Mouse (Mus musculus) midbrain, embryonic 15.5 days (tissue): ENCODE measurements around the gene Trio. TPM values are rescaled to one million over a fixed set of nuclear protein-coding genes. Genes with fewer than 3 reads are reported as not detected.

Experiments used
- ATAC-seq: fragments of 200-750 bp; cut with Nextera tagmentation; replicated peaks from 2 replicates; pipeline ENCODE4 v1.8.0; 2017; ENCODE audit warnings: moderate TSS enrichment
- H3K27ac ChIP-seq: fragments of 300-500 bp; sonication (generic); 2 replicates; pipeline ENCODE4 v1.5.1; 2015; ENCODE audit warnings: mild to moderate bottlenecking, inconsistent platforms
- H3K27me3 ChIP-seq: fragments of 300-500 bp; sonication (generic); replicated peaks from 2 replicates; pipeline ENCODE4 v1.6.1; 2015; ENCODE audit warnings: inconsistent platforms
- H3K36me3 ChIP-seq: fragments of 300-500 bp; sonication (generic); replicated peaks from 2 replicates; pipeline ENCODE4 v1.6.1; 2015; ENCODE audit warnings: inconsistent platforms
- H3K4me1 ChIP-seq: fragments of 300-500 bp; sonication (generic); 2 replicates; pipeline ENCODE4 v1.6.1; 2015; ENCODE audit warnings: inconsistent platforms
- H3K4me2 ChIP-seq: fragments of 300-500 bp; sonication (generic); 2 replicates; pipeline ENCODE4 v1.6.1; 2015; ENCODE audit warnings: inconsistent platforms, mild to moderate bottlenecking, moderate library complexity
- H3K4me3 ChIP-seq: fragments of 300-500 bp; sonication (generic); 2 replicates; pipeline ENCODE4 v1.5.1; 2015; ENCODE audit warnings: mild to moderate bottlenecking, inconsistent platforms
- H3K9ac ChIP-seq: fragments of 300-500 bp; sonication (generic); 2 replicates; pipeline ENCODE4 v1.6.1; 2015; ENCODE audit warnings: mild to moderate bottlenecking, inconsistent platforms
- H3K9me3 ChIP-seq: fragments of 300-500 bp; sonication (generic); 2 replicates; pipeline ENCODE4 v1.6.1; 2016; ENCODE audit warnings: inconsistent platforms
- WGBS: fragments of 180-500 bp; shearing (Covaris S2); methylation state at CpG from one replicate; pipeline ENCODE4 v1.1.7; 2015; ENCODE audit warnings: mixed read lengths; 5-methylcytosine and 5-hydroxymethylcytosine counted together
- polyA plus RNA-seq: library from polyadenylated mRNA; unstranded; fragments of >200 nt; fragmentation: Nextera tagmentation; extraction: Ambion mirVana; gene quantifications from 2 replicates; pipeline ENCODE4 v1.2.1, GENCODE M21; 2015

Trio gene
- polyA plus RNA-seq, 1 experiment from 2014 or later = 42.9 TPM

DNA sequence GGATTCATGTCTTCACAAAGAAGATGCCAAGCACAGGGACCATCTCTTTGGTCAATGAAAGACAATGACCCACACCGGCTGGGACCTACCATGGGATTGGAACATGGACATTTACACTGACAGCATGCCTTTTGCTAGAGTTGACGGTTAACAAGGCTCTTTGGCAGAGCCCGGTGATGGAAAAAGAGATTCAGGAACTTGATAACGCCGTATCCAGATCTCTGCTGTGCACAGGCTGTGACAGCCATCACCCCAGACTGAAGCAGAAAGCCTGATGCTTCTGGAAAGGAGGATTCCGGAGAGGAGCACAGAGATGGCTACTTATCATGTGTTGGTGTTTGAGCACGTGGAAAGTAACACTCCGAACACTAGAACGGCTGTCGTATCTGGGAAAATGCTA is 332.4 kb downstream of the Trio start:
- no peak for ATAC-seq
- no peak overlapping the region for H3K4me2 ChIP-seq
- WGBS = 92% methylated on average over 10 of the region's 10 CpGs

DNA sequence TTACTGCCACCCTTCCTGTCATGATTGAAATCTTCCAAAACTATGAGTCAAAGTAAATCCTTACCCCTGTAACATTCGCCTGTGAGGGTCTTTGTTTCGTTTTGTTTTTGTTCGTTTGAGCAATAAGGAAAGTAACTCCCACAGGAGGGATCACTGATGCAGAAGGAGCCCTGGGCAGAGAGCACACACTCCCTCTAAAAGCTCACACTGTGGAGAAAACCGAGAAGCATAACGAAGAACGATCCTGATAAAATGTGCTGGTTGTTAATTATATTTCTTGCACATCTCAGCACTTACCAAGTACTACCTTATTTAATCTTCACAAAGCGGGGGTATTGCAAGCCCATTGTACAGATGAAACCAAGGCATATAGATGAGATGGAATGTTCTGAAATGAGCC is 333.5 kb downstream of the Trio start:
- 73% methylated on average over 7 of the region's 7 CpGs for WGBS
- no peaks in the 10 kb centered on the region for H3K27me3 ChIP-seq

More for the DNA sequence above, 332.4 kb downstream of the Trio start:
- no peaks in the 10 kb centered on the region for H3K36me3 ChIP-seq
- no peaks in the 10 kb centered on the region for H3K27me3 ChIP-seq
- no peak overlapping the region for H3K4me3 ChIP-seq
- H3K27ac ChIP-seq = no peak overlapping the region
- H3K9ac ChIP-seq = no peak overlapping the region
- no peaks in the 10 kb centered on the region for H3K9me3 ChIP-seq
- H3K4me1 ChIP-seq = no peaks in the 10 kb centered on the region

DNA sequence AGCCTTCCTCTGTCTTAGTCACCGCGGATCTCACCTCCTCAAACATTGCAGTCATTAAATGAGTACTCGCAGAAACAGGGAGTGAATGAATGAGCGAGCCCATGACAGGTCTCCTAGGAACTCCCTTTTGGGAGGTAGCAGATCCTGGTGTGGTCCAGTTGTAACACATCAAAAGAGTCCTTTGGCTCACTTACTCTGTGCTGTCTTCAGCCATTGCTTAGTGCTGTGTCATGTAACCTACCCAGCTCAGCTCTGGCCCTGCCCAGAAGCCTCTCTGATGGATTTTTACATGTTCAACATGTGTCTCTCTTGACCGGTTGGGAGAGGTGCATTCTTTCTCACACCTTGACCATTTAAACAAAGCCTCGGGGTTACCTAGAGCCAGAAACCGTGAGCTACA is 334.4 kb downstream of the Trio start:
- 92% methylated on average over 7 of the region's 7 CpGs for WGBS
- no peaks in the 10 kb centered on the region for H3K9me3 ChIP-seq
- H3K4me1 ChIP-seq = no peaks in the 10 kb centered on the region
- no peak overlapping the region for H3K4me3 ChIP-seq
- no peaks in the 10 kb centered on the region for H3K36me3 ChIP-seq
- no peak overlapping the region for H3K27ac ChIP-seq
- H3K9ac ChIP-seq = no peak overlapping the region
- no peak overlapping the region for H3K4me2 ChIP-seq
- ATAC-seq = no peak
- H3K27me3 ChIP-seq = no peaks in the 10 kb centered on the region

More for the DNA sequence above, 333.5 kb downstream of the Trio start:
- Histone ChIP-seq H3K27ac (no peak overlapping the region), H3K4me2 (no peak overlapping the region), H3K4me3 (no peak overlapping the region), H3K36me3 (no peaks in the 10 kb centered on the region), H3K4me1 (no peaks in the 10 kb centered on the region), H3K9ac (no peak overlapping the region), H3K9me3 (no peaks in the 10 kb centered on the region)
- no peak for ATAC-seq

DNA sequence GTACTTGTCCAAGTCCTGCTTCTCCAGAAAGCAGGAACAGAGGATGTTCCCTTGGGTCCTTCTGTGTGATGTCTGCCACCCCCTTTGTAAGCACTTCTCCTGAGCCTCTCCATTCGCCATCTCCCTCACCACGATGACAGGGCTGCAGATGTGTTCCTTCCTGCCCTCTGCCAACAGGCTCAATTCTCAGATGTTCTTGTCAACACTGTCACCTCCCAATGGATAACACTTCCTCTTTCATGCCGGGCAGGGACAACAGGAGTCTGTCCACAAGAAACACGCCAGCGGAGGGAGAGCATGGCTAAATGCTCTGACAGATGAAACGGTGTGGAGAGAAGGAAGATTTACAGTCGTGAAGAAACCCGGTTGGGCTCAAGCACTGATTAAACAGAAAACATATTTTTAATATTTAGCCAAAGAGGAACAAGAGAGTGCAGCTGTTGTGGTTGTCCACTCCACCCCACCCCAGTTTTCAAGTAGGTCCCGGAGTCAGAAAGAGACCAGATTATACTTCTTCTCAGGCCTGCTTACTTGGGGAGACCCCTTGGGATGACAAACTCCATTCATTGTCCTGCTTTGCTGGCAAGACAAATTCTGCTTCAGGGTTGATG is 337.5 kb downstream of the Trio start:
- WGBS = 85% methylated on average over 9 of the region's 9 CpGs
- Histone ChIP-seq H3K4me3 (no peak overlapping the region), H3K9ac (no peak overlapping the region), H3K9me3 (no peaks in the 10 kb centered on the region), H3K27me3 (no peaks in the 10 kb centered on the region), H3K27ac (no peak overlapping the region), H3K36me3 (no peaks in the 10 kb centered on the region), H3K4me1 (no peaks in the 10 kb centered on the region), H3K4me2 (no peak overlapping the region)
- ATAC-seq = no peak

DNA sequence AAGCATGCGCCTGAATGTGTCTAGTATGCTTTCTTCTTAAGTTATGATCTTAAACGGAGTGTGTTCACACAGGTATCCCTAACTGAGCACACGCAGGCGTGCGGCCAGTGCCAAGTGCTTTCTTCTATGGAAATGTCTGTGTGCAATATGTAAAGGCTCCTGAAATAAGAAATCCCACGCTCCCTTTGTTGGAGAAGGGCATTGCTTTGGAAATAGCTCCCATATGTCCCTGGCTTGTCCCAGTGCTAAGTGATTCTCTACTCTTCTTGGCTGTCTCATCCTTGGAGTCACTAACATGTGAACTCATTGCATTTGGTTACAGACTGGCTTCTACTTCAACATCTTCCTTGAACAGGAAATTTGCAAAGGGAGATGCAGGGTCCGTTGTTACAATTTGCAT is 340.8 kb downstream of the Trio start:
- Histone ChIP-seq H3K36me3 (no peaks in the 10 kb centered on the region), H3K9me3 (no peaks in the 10 kb centered on the region), H3K27me3 (0 out of 2 replicates have a peak, but pooled peaks cover 4% of the 10 kb centered on the region), H3K4me3 (no peak overlapping the region), H3K4me2 (no peak overlapping the region), H3K9ac (no peak overlapping the region), H3K4me1 (peaks cover 13% of the 10 kb centered on the region), H3K27ac (no peak overlapping the region)
- WGBS = 90% methylated on average over 7 of the region's 7 CpGs
- no peak for ATAC-seq

DNA sequence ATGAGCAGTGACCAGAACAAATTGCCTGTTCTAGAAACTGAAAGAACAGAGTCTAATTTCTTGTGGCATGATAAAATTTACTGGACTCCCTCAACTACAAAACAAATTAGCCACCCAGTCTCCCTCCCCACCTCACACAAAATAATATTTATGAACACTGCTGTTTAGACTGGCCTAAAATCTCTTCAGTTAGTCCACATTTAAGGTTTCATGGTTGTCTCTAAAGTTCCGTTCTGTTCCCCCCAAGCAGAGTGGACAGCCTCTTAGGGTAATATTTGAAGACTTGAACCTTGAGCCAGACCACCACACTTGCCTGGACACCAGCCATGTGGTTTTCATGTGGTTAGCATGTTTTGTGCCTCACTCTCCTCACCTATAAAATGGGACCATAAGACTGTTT is 342.4 kb downstream of the Trio start:
- Histone ChIP-seq H3K4me3 (no peak overlapping the region), H3K4me1 (peaks cover 13% of the 10 kb centered on the region), H3K27me3 (0 out of 2 replicates have a peak, but pooled peaks cover 4% of the 10 kb centered on the region), H3K4me2 (no peak overlapping the region), H3K9me3 (no peaks in the 10 kb centered on the region), H3K27ac (no peak overlapping the region), H3K36me3 (no peaks in the 10 kb centered on the region), H3K9ac (no peak overlapping the region)
- ATAC-seq = no peak
- WGBS = 97% methylated on average over 1 of the region's 1 CpGs

DNA sequence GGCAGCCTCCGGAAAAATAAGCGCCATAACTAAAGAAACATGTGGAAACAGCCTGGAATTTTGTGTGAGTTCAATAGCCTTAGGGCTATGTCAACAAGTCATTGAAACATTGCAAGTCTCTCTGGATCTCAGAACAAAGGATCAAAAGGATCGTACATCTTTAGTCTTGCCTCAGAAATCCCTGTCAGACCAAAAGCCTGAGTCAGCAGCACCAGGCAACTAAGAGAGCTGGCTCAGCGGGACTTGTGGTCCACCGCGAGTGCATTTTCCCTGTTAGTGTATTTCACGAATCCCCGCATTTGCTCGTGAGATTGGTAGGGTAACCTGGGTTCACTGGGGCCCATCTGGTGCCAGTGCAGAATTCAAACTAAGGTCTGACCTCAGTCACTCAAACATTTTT is 343.0 kb downstream of the Trio start:
- Histone ChIP-seq H3K27ac (no peak overlapping the region), H3K27me3 (0 out of 2 replicates have a peak, but pooled peaks cover 4% of the 10 kb centered on the region), H3K36me3 (no peaks in the 10 kb centered on the region), H3K4me3 (no peak overlapping the region), H3K9me3 (no peaks in the 10 kb centered on the region), H3K4me2 (no peak overlapping the region), H3K9ac (no peak overlapping the region), H3K4me1 (peaks cover 13% of the 10 kb centered on the region)
- 19% methylated on average over 9 of the region's 9 CpGs for WGBS
- no peak for ATAC-seq

DNA sequence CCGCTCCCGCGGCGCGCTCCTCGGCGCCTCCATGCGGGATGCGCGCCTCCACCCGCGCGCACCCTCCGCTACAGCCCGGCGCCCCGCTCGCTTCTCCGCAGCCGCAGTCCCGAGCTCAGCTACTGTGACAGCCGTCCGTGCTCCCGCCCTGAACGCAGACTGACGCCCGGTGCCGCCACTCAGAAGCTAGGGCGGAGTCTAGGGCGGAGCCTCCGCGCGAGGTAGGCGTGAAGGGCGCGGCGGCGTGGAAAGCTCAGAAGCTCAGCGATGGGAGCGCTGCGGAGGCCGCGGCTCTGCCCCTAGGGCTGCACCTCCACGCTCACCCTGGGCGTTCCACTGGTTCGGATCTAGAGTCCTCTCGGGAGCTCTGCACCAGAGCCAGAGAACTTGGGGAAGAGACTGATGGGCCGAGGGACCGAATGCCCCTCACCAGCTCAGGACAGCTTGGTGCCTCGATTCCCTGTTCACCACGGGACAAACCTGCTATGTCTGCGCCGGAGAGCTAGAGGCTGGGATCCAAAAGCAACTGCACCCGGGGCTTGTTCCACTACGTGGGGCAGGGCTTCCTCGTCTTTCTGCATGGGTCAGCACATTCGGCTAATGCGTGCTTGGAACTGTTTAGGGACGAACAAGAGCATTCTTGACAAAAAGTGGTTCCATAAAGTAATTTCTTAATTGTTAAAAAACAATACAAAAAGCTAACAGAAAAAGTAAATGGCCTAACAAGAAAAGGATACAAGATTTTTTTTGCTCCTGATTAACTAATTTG is 344.0 kb downstream of the Trio start, which contains the start of gene Otulinl:
Gene Otulinl (minus strand): TSS at position 161 of the 769 bp plus-strand sequence.
- ATAC-seq = peak; percentile 100
- H3K9ac ChIP-seq = peak within 1 kb of the TSS; percentile 65
- peak within 1 kb of the TSS; percentile 93 for H3K4me2 ChIP-seq
- no peaks in the 10 kb centered on the region for H3K9me3 ChIP-seq
- H3K4me3 ChIP-seq = peak within 1 kb of the TSS; percentile 83
- under 1% methylated on average over 59 of the region's 59 CpGs for WGBS
- H3K27ac ChIP-seq = peak within 1 kb of the TSS; percentile 35; the same call in 1 of the 2 replicates
- H3K4me1 ChIP-seq = peaks cover 15% of the 10 kb centered on the region
- 0 out of 2 replicates have a peak, but pooled peaks cover 4% of the 10 kb centered on the region for H3K27me3 ChIP-seq
- H3K36me3 ChIP-seq = no peaks in the 10 kb centered on the region

DNA sequence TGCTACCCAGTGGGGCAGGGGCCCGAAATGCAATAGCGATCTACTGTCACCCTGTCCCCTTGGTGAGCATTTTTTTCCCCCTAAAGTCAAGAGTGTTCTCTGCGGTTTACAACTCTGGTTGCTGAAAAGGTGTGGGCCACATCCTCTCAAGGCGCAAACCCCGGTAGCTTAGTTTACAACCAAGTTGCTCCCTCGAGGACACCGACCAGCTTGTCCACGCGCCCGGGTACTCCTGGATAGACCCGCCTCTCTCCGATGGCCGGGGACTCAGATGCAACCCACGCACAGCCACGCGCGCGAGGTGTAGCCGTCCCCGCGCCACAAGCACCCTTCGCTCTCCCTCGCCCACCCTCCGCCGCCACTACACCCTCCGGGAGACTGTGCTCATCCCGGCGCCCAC is 344.7 kb downstream of the Trio start:
- H3K27ac ChIP-seq = peak overlapping the region; percentile 35; the same call in 1 of the 2 replicates
- no peaks in the 10 kb centered on the region for H3K9me3 ChIP-seq
- H3K4me1 ChIP-seq = peaks cover 21% of the 10 kb centered on the region
- H3K4me2 ChIP-seq = peak overlapping the region; percentile 93
- no peak; the same call in 1 of the 2 replicates for ATAC-seq
- WGBS = 3% methylated on average over 28 of the region's 28 CpGs
- no peaks in the 10 kb centered on the region for H3K36me3 ChIP-seq
- H3K4me3 ChIP-seq = peak overlapping the region; percentile 83
- H3K27me3 ChIP-seq = 0 out of 2 replicates have a peak, but pooled peaks cover 4% of the 10 kb centered on the region
- H3K9ac ChIP-seq = peak overlapping the region; percentile 65

Other genes starting within 250 kb of the Trio start
- gene Dnah5, start 177.9 kb upstream of the Trio start, polyA plus RNA-seq = 0.25 and 0.27 TPM in 2 replicates